Mouse (Mus musculus): ENCODE measurements at regions not wholly inside any gene's neighbourhood (a gene's known extent, or its start where the extent isn't known, plus 50 kb on each side); places are given as distances from the start of the nearest gene placed in this dataset.

GRCm38 (mm10) chr2:57617258-57617657, 379.8 kb downstream of the Gpd2 start:
- no peak for TF ChIP-seq EP300 (IDR thresholded peaks at IDR 0.05; ENCODE audit: low read depth)
- no peak for TF ChIP-seq CTCF (IDR thresholded peaks at IDR 0.05; ENCODE audit: low read depth)

Measured in liver, embryonic 14.5 days (tissue).